Mouse (Mus musculus): ENCODE measurements around the gene Grin2b. TPM values are rescaled to one million over a fixed set of nuclear protein-coding genes. Genes with fewer than 3 reads are reported as not detected.

The Grin2b gene
- polyA plus RNA-seq, 1 experiment: 0.61 TPM

GRCm38 (mm10) chr6:136018962-136019361 is 154.3 kb downstream of the Grin2b start:
- TF ChIP-seq POLR2A (IDR thresholded peaks at IDR 0.05; ENCODE audit: low read depth, low read length) (no peak), CTCF (IDR thresholded peaks at IDR 0.05; ENCODE audit: borderline replicate concordance, insufficient read depth, low read length) (no peak)
- Histone ChIP-seq H3K4me3 (ENCODE audit: insufficient read depth, low read length) (no peak overlapping the region), H3K27ac (ENCODE audit: insufficient read depth, low read length) (no peak overlapping the region), H3K4me1 (ENCODE audit: control insufficient read depth, insufficient read depth, low read length) (peaks cover 1% of the 10 kb centered on the region; the same call in 1 of the 2 replicates)

- TF ChIP-seq POLR2A (IDR thresholded peaks at IDR 0.05; ENCODE audit: low read depth, low read length) (no peak), CTCF (IDR thresholded peaks at IDR 0.05; ENCODE audit: borderline replicate concordance, insufficient read depth, low read length) (no peak)
- Histone ChIP-seq H3K4me3 (ENCODE audit: insufficient read depth, low read length) (no peak overlapping the region), H3K27ac (ENCODE audit: insufficient read depth, low read length) (peak overlapping the region; percentile 57; the same call in 1 of the 2 replicates), H3K4me1 (ENCODE audit: control insufficient read depth, insufficient read depth, low read length) (peaks cover 5% of the 10 kb centered on the region)
Observed at GRCm38 (mm10) chr6:136013556-136014380, 159.5 kb downstream of the Grin2b start.

GRCm38 (mm10) chr6:136011533-136011932 is 161.8 kb downstream of the Grin2b start:
- TF ChIP-seq POLR2A (IDR thresholded peaks at IDR 0.05; ENCODE audit: low read depth, low read length) (no peak), CTCF (IDR thresholded peaks at IDR 0.05; ENCODE audit: borderline replicate concordance, insufficient read depth, low read length) (no peak)
- no peak overlapping the region for H3K4me3 ChIP-seq (ENCODE audit: insufficient read depth, low read length)
- H3K27ac ChIP-seq (ENCODE audit: insufficient read depth, low read length): no peak overlapping the region
- peaks cover 5% of the 10 kb centered on the region for H3K4me1 ChIP-seq (ENCODE audit: control insufficient read depth, insufficient read depth, low read length)

GRCm38 (mm10) chr6:136011038-136011311 is 162.3 kb downstream of the Grin2b start:
- H3K4me3 ChIP-seq (ENCODE audit: insufficient read depth, low read length): no peak overlapping the region
- H3K4me1 ChIP-seq (ENCODE audit: control insufficient read depth, insufficient read depth, low read length): peaks cover 5% of the 10 kb centered on the region
- no peak for TF ChIP-seq CTCF (IDR thresholded peaks at IDR 0.05; ENCODE audit: borderline replicate concordance, insufficient read depth, low read length)
- TF ChIP-seq POLR2A (IDR thresholded peaks at IDR 0.05; ENCODE audit: low read depth, low read length): no peak
- no peak overlapping the region for H3K27ac ChIP-seq (ENCODE audit: insufficient read depth, low read length)

- Histone ChIP-seq H3K4me1 (ENCODE audit: control insufficient read depth, insufficient read depth, low read length) (peaks cover 5% of the 10 kb centered on the region), H3K4me3 (ENCODE audit: insufficient read depth, low read length) (no peak overlapping the region), H3K27ac (ENCODE audit: insufficient read depth, low read length) (no peak overlapping the region)
- TF ChIP-seq CTCF (IDR thresholded peaks at IDR 0.05; ENCODE audit: borderline replicate concordance, insufficient read depth, low read length): no peak
- TF ChIP-seq POLR2A (IDR thresholded peaks at IDR 0.05; ENCODE audit: low read depth, low read length): no peak
Observed at GRCm38 (mm10) chr6:136010290-136011037, 162.8 kb downstream of the Grin2b start.

- TF ChIP-seq POLR2A (IDR thresholded peaks at IDR 0.05; ENCODE audit: low read depth, low read length) (no peak), CTCF (IDR thresholded peaks at IDR 0.05; ENCODE audit: borderline replicate concordance, insufficient read depth, low read length) (no peak)
- H3K4me3 ChIP-seq (ENCODE audit: insufficient read depth, low read length): no peak overlapping the region
- peaks cover 1% of the 10 kb centered on the region; the same call in 1 of the 2 replicates for H3K4me1 ChIP-seq (ENCODE audit: control insufficient read depth, insufficient read depth, low read length)
- no peak overlapping the region for H3K27ac ChIP-seq (ENCODE audit: insufficient read depth, low read length)
Observed at GRCm38 (mm10) chr6:136008120-136008519, 165.2 kb downstream of the Grin2b start.

- Histone ChIP-seq H3K27ac (ENCODE audit: insufficient read depth, low read length) (no peak overlapping the region), H3K4me1 (ENCODE audit: control insufficient read depth, insufficient read depth, low read length) (0 out of 2 replicates have a peak, but pooled peaks cover 2% of the 10 kb centered on the region), H3K4me3 (ENCODE audit: insufficient read depth, low read length) (no peak overlapping the region)
- TF ChIP-seq POLR2A (IDR thresholded peaks at IDR 0.05; ENCODE audit: low read depth, low read length) (no peak), CTCF (IDR thresholded peaks at IDR 0.05; ENCODE audit: borderline replicate concordance, insufficient read depth, low read length) (no peak)
Observed at GRCm38 (mm10) chr6:135994691-135995090, 178.6 kb downstream of the Grin2b start.

- TF ChIP-seq CTCF (IDR thresholded peaks at IDR 0.05; ENCODE audit: borderline replicate concordance, insufficient read depth, low read length): no peak
- no peak for TF ChIP-seq POLR2A (IDR thresholded peaks at IDR 0.05; ENCODE audit: low read depth, low read length)
- no peak overlapping the region for H3K4me3 ChIP-seq (ENCODE audit: insufficient read depth, low read length)
- no peak overlapping the region for H3K27ac ChIP-seq (ENCODE audit: insufficient read depth, low read length)
- H3K4me1 ChIP-seq (ENCODE audit: control insufficient read depth, insufficient read depth, low read length): 0 out of 2 replicates have a peak, but pooled peaks cover 2% of the 10 kb centered on the region
Observed at GRCm38 (mm10) chr6:135993897-135994296, 179.4 kb downstream of the Grin2b start.

- no peak for TF ChIP-seq POLR2A (IDR thresholded peaks at IDR 0.05; ENCODE audit: low read depth, low read length)
- no peak for TF ChIP-seq CTCF (IDR thresholded peaks at IDR 0.05; ENCODE audit: borderline replicate concordance, insufficient read depth, low read length)
- Histone ChIP-seq H3K4me1 (ENCODE audit: control insufficient read depth, insufficient read depth, low read length) (0 out of 2 replicates have a peak, but pooled peaks cover 2% of the 10 kb centered on the region), H3K4me3 (ENCODE audit: insufficient read depth, low read length) (no peak overlapping the region), H3K27ac (ENCODE audit: insufficient read depth, low read length) (no peak overlapping the region)
Observed at GRCm38 (mm10) chr6:135993378-135993777, 179.9 kb downstream of the Grin2b start.

- Histone ChIP-seq H3K4me3 (ENCODE audit: insufficient read depth, low read length) (no peak overlapping the region), H3K4me1 (ENCODE audit: control insufficient read depth, insufficient read depth, low read length) (no peaks in the 10 kb centered on the region), H3K27ac (ENCODE audit: insufficient read depth, low read length) (no peak overlapping the region)
- TF ChIP-seq CTCF (IDR thresholded peaks at IDR 0.05; ENCODE audit: borderline replicate concordance, insufficient read depth, low read length) (no peak), POLR2A (IDR thresholded peaks at IDR 0.05; ENCODE audit: low read depth, low read length) (no peak)
Observed at GRCm38 (mm10) chr6:135976106-135976505, 197.2 kb downstream of the Grin2b start.
